Mouse (Mus musculus) heart, adult 9 months (tissue): ENCODE data around the gene Dlgap3.
A peak's percentile ranks its signal among the peaks of the same experiment; 100 is the strongest.

Experiments
- DNase-seq, 2 experiments: peaks; one replicate each; pipeline ENCODE4 v3.0.0; 2022; ENCODE audit warnings: low spot score in 2 of 2

Dlgap3 gene

DNA sequence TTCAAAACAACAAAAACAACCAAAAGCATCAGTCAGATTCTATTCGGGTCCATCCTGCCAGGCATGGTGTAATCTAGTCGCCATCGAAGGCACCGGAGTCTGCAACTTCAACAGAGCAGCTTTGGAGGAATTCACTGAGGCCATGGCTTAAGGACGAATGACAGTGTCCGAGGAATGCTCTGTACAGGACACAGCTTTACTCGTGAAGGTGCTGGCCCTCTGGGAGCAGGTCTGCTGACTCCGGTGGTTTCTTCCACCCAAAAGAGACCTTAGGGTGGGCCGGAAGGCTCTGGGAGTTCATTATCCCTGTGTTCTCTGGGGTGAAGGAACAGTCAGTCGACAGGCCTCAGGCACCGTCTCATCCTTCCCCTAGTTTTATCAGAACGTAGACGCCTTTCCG, 92.6 kb downstream of the Dlgap3 start:
- no peak for DNase-seq

DNA sequence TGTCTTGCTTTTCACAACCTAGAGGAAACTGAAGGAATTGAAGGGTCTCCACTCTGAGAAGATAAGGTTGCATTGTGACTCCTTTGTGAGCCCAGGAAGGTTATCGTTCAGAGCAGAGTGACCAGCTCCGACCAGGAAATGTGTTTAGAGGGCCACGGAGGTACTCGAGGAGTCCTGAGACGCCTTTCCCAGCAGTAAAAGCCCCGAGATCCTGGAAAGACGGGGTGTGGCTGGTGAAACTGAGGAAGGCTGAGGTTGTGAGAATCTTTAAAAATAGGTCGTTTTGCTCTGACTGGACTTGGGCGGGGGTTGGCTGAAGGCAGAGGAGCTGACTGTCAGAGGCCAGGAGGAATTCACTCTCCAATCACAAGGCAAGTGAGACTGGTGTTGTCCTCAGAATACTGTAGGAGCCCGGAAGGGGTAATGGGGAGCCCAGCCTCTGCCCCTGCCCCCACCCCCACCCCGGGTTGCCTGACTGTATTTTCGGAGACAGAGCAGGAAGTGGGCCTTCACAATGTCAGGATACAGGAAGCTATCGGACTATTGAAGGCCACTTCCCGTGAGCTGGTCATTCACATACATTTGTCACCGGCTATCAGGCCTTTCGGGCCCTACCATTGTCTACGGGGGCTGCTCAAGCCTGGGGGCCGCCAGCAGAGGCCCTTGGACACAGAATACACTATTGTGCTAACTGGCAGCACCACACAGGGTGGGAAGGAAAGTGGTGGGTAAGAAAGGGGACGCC, 94.6 kb downstream of the Dlgap3 start:
- DNase-seq, result peak in 1 of 2 experiments; percentile 65

DNA sequence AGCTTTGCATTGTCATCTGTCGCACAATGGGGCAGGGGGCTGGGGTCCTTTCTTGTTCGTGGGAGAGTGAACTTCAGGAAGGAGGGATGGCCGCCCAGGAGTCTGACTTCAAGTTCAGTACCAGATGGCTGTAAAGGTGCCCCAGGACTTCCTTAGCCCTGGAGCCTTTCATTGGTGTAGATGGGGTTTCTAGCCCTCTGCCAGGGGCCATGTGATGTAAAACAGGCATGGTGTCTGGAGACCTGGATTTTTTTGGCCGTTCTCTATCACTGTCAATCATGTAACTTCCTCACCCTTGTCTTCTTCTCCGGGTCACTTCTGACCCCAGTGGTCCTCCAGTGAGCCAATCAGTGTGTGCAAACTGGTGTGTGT, 95.2 kb downstream of the Dlgap3 start:
- DNase-seq, result no peak

DNA sequence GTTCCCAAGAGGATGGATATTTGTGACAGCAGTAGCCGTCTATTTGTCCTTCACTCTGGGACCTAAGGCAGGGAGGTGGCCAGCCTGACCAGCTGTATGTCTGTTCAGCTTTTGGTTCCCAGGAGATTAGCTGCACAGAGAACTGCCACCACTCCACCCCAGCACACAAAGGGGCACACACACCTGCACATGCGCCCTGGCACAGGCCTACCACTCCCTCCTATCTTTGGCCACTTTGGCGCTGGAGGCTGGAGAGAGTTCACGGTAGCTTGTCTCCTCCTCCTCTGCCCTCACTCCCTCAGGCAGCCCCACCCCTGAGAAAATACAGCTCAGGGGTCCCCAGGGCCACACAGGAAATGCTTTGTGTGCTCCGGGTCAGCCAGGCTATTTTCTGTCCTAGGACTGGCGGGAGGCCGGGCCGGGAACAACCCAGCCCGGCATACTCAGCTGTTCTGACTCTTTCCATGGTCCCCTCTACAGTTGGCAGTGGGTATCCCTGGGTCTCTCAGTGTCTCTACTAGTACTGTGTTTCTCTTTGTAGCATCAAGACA, 109.5 kb downstream of the Dlgap3 start:
- peak; percentile 80 to 82 for DNase-seq

DNA sequence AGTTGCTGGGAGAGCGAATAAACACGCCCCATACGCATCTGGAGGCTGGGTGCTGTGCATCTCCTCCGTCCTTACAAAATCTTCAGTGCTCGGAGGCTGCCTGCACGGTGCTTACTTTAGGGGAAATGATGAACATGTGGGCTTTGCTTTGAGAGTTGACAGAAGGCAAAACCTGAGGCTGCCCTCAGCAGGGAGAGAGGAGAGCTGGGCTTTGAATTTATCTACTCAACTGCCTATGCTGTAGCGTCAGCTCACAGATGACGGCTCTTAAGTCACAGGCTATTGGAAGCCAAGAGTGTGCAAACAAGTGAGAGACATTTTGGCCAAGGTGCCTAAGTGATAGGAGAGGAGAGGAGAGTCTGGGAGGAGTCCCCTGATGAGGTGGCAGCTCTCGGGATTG, 110.2 kb downstream of the Dlgap3 start:
- no peak for DNase-seq
